Comparison of ENCODE assay signal across 12 mouse cellular contexts in the genomic region with DNA sequence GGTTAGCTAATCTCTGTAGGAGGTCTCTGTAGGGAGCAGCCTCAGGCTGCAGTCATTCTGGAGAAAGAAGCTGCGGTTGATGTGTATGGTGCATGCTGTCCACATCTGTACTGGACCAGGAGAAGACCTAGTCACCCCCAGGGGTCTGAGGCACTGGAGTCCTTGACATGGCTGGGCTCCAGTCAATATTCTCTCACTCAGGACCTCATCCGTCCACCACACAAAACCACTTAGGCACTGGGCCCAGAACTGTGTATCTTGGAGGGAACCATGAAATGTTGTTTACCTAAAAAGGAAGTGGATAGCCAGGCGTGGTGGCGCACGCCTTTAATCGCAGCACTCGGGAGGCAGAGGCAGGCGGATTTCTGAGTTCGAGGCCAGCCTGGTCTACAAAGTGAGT.
"Had no signal": no experiment of that assay in that cellular context is flagged by ENCODE, and none has a peak within 500 bp of the region (broad histone marks: within the 10 kb centered on the region; RNA-seq: fewer than 3 reads in every experiment).

No protein-coding gene starts in this region.

- ATAC-seq: liver, postnatal 0 days had no signal

- H3K9me3 ChIP-seq: intestine, embryonic 15.5 days; liver, embryonic 13.5 days had no signal

- H3K4me1 ChIP-seq: intestine, embryonic 15.5 days; liver, embryonic 13.5 days had no signal

- H3K27ac ChIP-seq: hindbrain, embryonic 14.5 days; intestine, embryonic 15.5 days; kidney, postnatal 0 days; layer of hippocampus, adult 2 months; limb, embryonic 12.5 days; liver, embryonic 13.5 days; neural tube, embryonic 12.5 days had no signal

- H3K9ac ChIP-seq: hindbrain, embryonic 14.5 days; intestine, embryonic 15.5 days; limb, embryonic 12.5 days; liver, embryonic 13.5 days; liver, postnatal 0 days; neural tube, embryonic 12.5 days had no signal

- H3K27me3 ChIP-seq: intestine, embryonic 15.5 days; limb, embryonic 12.5 days; liver, embryonic 13.5 days; neural tube, embryonic 12.5 days had no signal

- DNase-seq: liver; liver, embryonic 13.5 days; liver, postnatal 0 days; midbrain, embryonic 14.5 days; spleen, adult 18-20 months; thymus, postnatal 36 days had no signal

- H3K4me3 ChIP-seq: intestine, embryonic 15.5 days; layer of hippocampus, adult 2 months; limb, embryonic 12.5 days; liver, embryonic 13.5 days; neural tube, embryonic 12.5 days had no signal

- H3K36me3 ChIP-seq: intestine, embryonic 15.5 days; limb, embryonic 12.5 days; liver, embryonic 13.5 days; neural tube, embryonic 12.5 days had no signal

- H3K4me2 ChIP-seq: hindbrain, embryonic 14.5 days; intestine, embryonic 15.5 days; limb, embryonic 12.5 days; liver, embryonic 13.5 days; neural tube, embryonic 12.5 days had no signal
